Mouse (Mus musculus) liver, embryonic 14.5 days (tissue): ENCODE data around the gene Atp2b4. TPM values are rescaled to one million over a fixed set of nuclear protein-coding genes. Genes with fewer than 3 reads are reported as not detected.

Experiments
- ATAC-seq: fragments of 200-750 bp; cut with Nextera tagmentation; 2 replicates; pipeline ENCODE4 v1.8.0; 2017; ENCODE audit warnings: moderate number of reproducible peaks, mild to moderate bottlenecking, moderate library complexity; ENCODE audit not compliant: insufficient read depth
- DNase-seq, 3 experiments: peaks; one replicate each; pipeline ENCODE4 v3.0.0-alpha.2; 2012 to 2013; ENCODE audit warnings: low read depth in 3 of 3, low spot score in 3 of 3
- H3K27ac ChIP-seq: fragments of 300-500 bp; sonication (generic); 2 replicates; pipeline ENCODE4 v1.5.1; 2014; ENCODE audit warnings: moderate library complexity, mild to moderate bottlenecking, control low read depth, inconsistent platforms
- H3K27me3 ChIP-seq: fragments of 300-500 bp; sonication (generic); 2 replicates; pipeline ENCODE4 v1.6.1; 2014; ENCODE audit warnings: mild to moderate bottlenecking, low read length, moderate library complexity; ENCODE audit not compliant: control insufficient read depth, insufficient read depth
- H3K36me3 ChIP-seq: fragments of 300-500 bp; sonication (generic); replicated peaks from 2 replicates; pipeline ENCODE4 v1.6.1; 2014; ENCODE audit warnings: low read depth; ENCODE audit not compliant: control insufficient read depth, insufficient read depth
- H3K4me1 ChIP-seq, 2 experiments: fragments of 200-500 bp in 1 of 2; fragments of 300-500 bp in 1 of 2; sonication (generic) in 1 of 2; replicated peaks; 2 replicates each; pipeline ENCODE4 v1.6.1; 2012 to 2014; ENCODE audit warnings: antibody characterized with exemption in 1 of 2, inconsistent platforms in 1 of 2, low read length in 1 of 2; ENCODE audit not compliant: control insufficient read depth in 2 of 2, insufficient read depth in 2 of 2
- H3K4me2 ChIP-seq: fragments of 300-500 bp; sonication (generic); 2 replicates; pipeline ENCODE4 v1.6.1; 2014; ENCODE audit warnings: low read depth, mild to moderate bottlenecking, control low read depth, moderate library complexity
- H3K4me3 ChIP-seq, 2 experiments: fragments of 200-500 bp in 1 of 2; fragments of 300-500 bp in 1 of 2; sonication (generic) in 1 of 2; 2 replicates each; pipeline ENCODE4 v1.5.1; 2012 to 2014; ENCODE audit warnings: low read depth in 2 of 2, low read length in 2 of 2, mild to moderate bottlenecking in 2 of 2, control low read depth in 1 of 2, inconsistent platforms in 1 of 2, moderate library complexity in 1 of 2; ENCODE audit not compliant: insufficient read depth in 1 of 2
- H3K9ac ChIP-seq: fragments of 300-500 bp; sonication (generic); replicated peaks from 2 replicates; pipeline ENCODE4 v1.6.1; 2014; ENCODE audit warnings: mild to moderate bottlenecking, control low read depth, moderate library complexity
- H3K9me3 ChIP-seq: fragments of 300-500 bp; sonication (generic); 2 replicates; pipeline ENCODE4 v1.6.1; 2016; ENCODE audit warnings: low read length, mixed read lengths; ENCODE audit not compliant: control insufficient read depth
- CTCF ChIP-seq: IDR thresholded peaks from 2 replicates; pipeline ENCODE4 v1.5.1; 2016; ENCODE audit warnings: antibody characterized with exemption, low read depth, control low read depth
- EP300 ChIP-seq: IDR thresholded peaks from 2 replicates; pipeline ENCODE4 v1.6.1; 2016; ENCODE audit warnings: antibody characterized with exemption, low read depth
- WGBS: fragments of 180-500 bp; shearing (Covaris S2); extraction: QIAGEN DNeasy Blood & Tissue Kit; methylation state at CpG from one replicate; pipeline ENCODE4 v1.1.7; 2014; ENCODE audit not compliant: insufficient replicate concordance; 5-methylcytosine and 5-hydroxymethylcytosine counted together
- polyA plus RNA-seq, 2 experiments: library from polyadenylated mRNA; depleted of rRNA in 1 of 2; stranded (reverse) in 1 of 2; unstranded in 1 of 2; fragments of >200 nt; fragmentation: Nextera tagmentation in 1 of 2; extraction: Ambion mirVana in 1 of 2; gene quantifications; 2 replicates each; pipeline versions ENCODE4 v1.2.1 to v1.2.3; 2012 to 2014

The Atp2b4 gene
- polyA plus RNA-seq, 2 experiments = 16.5 to 33.1 TPM

DNA sequence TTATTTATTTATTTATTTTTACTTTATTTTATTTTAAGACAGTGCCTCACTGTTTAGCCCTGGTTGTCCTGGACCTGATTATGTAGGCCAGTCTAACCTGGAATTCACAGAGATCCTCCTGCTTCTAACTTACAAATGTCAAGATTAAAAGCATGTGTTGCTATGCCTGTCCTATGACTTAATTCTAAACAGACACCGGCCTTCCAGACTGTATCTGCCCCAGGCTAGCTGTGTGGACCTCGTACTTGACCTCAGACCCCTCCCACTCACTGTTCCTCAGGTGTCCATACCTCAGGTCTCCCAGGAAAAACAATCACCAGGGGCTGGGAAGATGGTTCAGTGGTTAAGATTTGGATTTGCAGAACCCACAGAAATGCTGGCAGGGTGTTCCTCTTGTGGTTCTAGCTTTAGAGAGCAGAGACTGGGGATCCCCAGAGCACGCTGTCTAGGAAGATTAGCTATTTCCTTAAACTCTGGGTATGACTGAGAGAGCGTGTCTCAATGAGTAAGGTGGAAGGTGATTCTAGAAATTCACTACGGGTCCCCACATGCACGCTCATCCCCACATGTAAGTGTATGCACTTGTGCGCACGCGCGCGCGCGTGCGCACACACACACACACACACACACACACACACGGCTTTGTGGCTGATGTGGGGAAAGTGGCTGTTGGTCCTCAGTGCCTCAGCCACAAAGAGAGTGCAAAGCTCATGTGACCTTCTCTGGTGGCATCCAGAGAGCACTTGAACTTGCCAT is 40.5 kb upstream of the Atp2b4 start:
- H3K4me1 ChIP-seq = peaks cover 16 to 33% of the 10 kb centered on the region in 2 experiments
- ATAC-seq (no peak), DNase-seq (no peak)
- H3K9me3 ChIP-seq = no peaks in the 10 kb centered on the region
- H3K27me3 ChIP-seq = no peaks in the 10 kb centered on the region
- no peak overlapping the region for H3K4me2 ChIP-seq
- no peak for TF ChIP-seq CTCF
- no peak for TF ChIP-seq EP300
- no peak overlapping the region for H3K9ac ChIP-seq
- WGBS = 73% methylated on average over 15 of the region's 15 CpGs
- H3K4me3 ChIP-seq = no peak overlapping the region
- H3K36me3 ChIP-seq = no peaks in the 10 kb centered on the region
- no peak overlapping the region for H3K27ac ChIP-seq

DNA sequence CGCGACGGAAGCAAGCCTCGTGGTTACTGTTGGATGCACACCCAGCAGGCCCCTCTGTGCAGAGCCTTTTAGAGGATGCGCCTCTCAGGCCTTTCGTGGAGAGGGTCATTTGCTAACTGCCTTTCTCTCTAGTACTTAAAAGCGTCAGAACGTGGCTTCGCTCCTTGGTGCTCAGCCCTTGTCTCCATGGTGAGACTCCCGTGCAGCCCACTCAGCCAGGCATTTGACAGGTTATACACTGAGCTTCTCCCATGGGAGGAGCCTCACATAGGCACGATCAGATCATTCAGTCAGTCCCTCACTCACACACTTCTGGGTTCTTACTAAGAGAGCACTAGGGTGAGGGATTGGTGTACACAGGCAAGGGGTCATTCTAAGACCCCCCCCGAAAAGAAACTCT is 39.7 kb upstream of the Atp2b4 start:
- H3K9me3 ChIP-seq = no peaks in the 10 kb centered on the region
- ATAC-seq (no peak), DNase-seq (no peak)
- H3K36me3 ChIP-seq = no peaks in the 10 kb centered on the region
- H3K4me2 ChIP-seq = no peak overlapping the region
- TF ChIP-seq CTCF = no peak
- TF ChIP-seq EP300 = no peak
- no peak overlapping the region for H3K4me3 ChIP-seq
- no peaks in the 10 kb centered on the region for H3K27me3 ChIP-seq
- H3K27ac ChIP-seq = no peak overlapping the region
- H3K4me1 ChIP-seq = peaks cover 16 to 33% of the 10 kb centered on the region in 2 experiments
- 76% methylated on average over 12 of the region's 12 CpGs for WGBS
- no peak overlapping the region for H3K9ac ChIP-seq

DNA sequence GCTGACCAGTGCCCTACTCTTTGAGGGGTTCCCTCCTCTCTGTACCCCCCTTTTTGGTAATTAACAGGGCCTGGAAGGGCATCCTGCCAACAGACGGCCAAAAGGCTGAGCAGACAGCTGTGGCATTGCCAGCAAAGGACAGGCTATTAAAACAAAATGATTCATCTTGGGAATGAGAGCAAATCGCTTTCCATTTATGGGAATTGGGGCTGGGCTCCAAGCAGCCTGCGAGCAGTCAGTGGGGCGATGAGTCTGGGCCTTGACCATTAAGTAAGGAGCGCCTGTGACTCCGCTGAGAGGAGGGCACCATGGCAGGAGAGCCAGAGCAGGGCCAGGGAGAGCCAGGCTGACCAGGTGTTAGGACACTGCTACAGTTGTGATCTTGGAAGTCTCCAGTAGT is 33.5 kb upstream of the Atp2b4 start:
- ATAC-seq = no peak
- 70% methylated on average over 6 of the region's 6 CpGs for WGBS
- H3K9ac ChIP-seq = no peak overlapping the region
- H3K36me3 ChIP-seq = no peaks in the 10 kb centered on the region
- H3K27ac ChIP-seq = no peak overlapping the region
- peaks cover 0 to 10% of the 10 kb centered on the region in 2 experiments; a peak in 3 of 4 replicates for H3K4me1 ChIP-seq
- H3K4me3 ChIP-seq = no peak overlapping the region
- H3K4me2 ChIP-seq = no peak overlapping the region
- TF ChIP-seq CTCF (no peak), EP300 (no peak)
- DNase-seq = no peak
- no peaks in the 10 kb centered on the region for H3K9me3 ChIP-seq
- no peaks in the 10 kb centered on the region for H3K27me3 ChIP-seq

DNA sequence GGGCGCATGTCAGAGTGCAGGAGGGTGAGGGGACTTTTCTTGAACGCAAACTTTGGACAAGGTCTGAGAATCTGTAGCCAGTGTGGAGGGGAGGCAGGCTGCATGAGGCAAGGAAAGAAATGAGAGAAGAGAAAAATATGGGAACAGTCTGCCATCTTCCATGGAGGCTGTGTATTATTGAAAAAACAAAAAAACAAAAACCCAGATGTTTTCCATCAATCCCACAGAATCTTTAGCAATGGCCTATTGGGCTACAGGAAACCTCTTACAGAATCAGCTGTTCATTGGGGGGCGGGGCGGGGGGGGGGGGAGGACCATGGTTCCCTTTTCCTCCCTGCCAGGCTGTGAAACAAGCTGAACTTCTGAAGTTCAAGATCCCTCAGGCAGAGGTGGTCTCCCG is 31.9 kb upstream of the Atp2b4 start:
- WGBS = 48% methylated on average over 5 of the region's 5 CpGs
- H3K9ac ChIP-seq = no peak overlapping the region
- no peak overlapping the region for H3K27ac ChIP-seq

DNA sequence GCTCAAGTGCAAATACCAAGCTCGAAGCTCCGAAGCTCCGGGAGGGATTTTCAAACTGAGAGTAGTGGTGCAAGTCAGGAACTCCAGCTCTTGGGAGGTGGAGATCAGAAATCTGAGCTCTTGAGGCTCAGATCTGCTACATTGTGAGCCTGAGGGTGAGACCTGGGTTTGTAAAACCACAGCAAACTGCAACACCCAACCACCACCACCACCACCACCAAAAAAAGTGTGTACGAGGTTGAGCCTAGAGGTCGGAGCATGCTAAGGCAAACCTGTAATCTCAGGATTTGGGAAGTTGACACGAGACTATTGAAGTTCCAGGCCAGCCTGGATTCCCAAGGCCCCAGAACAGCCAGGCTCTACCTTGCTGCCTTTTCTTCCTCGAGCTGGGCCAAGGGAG is 25.4 kb upstream of the Atp2b4 start:
- peak overlapping the region; percentile 78 for H3K4me2 ChIP-seq
- peak overlapping the region; percentile 3 to 40; a peak in 3 of 4 replicates for H3K4me3 ChIP-seq
- H3K36me3 ChIP-seq = no peaks in the 10 kb centered on the region
- DNase-seq (no peak), ATAC-seq (no peak)
- no peak for TF ChIP-seq CTCF
- no peak for TF ChIP-seq EP300
- H3K9me3 ChIP-seq = no peaks in the 10 kb centered on the region
- peaks cover 37 to 62% of the 10 kb centered on the region in 2 experiments for H3K4me1 ChIP-seq
- WGBS = 34% methylated on average over 7 of the region's 7 CpGs
- H3K27ac ChIP-seq = peak overlapping the region; percentile 93
- H3K27me3 ChIP-seq = no peaks in the 10 kb centered on the region
- peak overlapping the region; percentile 69 for H3K9ac ChIP-seq

More for the DNA sequence above, 31.9 kb upstream of the Atp2b4 start:
- no peaks in the 10 kb centered on the region for H3K36me3 ChIP-seq
- no peaks in the 10 kb centered on the region for H3K27me3 ChIP-seq
- no peak overlapping the region for H3K4me3 ChIP-seq
- no peaks in the 10 kb centered on the region for H3K9me3 ChIP-seq
- ATAC-seq (no peak), DNase-seq (no peak)
- TF ChIP-seq EP300 = no peak
- TF ChIP-seq CTCF = no peak
- peaks cover under 1 to 17% of the 10 kb centered on the region in 2 experiments; a peak in 3 of 4 replicates for H3K4me1 ChIP-seq
- no peak overlapping the region for H3K4me2 ChIP-seq
